Mouse (Mus musculus) limb, embryonic 10.5 days (tissue): ENCODE results near the gene Tmem222. TPM values are rescaled to one million over a fixed set of nuclear protein-coding genes. Genes with fewer than 3 reads are reported as not detected.

ENCODE experiments used
- DNase-seq: peaks from one replicate; pipeline ENCODE4 v3.0.0-alpha.2; 2017; ENCODE audit warnings: low spot score
- H3K27ac ChIP-seq: fragments of 300-500 bp; sonication (generic); 2 replicates; pipeline ENCODE4 v1.5.1; 2016; ENCODE audit warnings: mild to moderate bottlenecking
- H3K27me3 ChIP-seq: fragments of 300-500 bp; sonication (generic); 2 replicates; pipeline ENCODE4 v1.6.1; 2016; ENCODE audit warnings: low read depth, mild to moderate bottlenecking; ENCODE audit not compliant: poor library complexity, severe bottlenecking
- H3K36me3 ChIP-seq: fragments of 300-500 bp; sonication (generic); 2 replicates; pipeline ENCODE4 v1.6.1; 2016; ENCODE audit warnings: mild to moderate bottlenecking, moderate library complexity
- H3K4me1 ChIP-seq: fragments of 300-500 bp; sonication (generic); 2 replicates; pipeline ENCODE4 v1.6.1; 2016
- H3K4me3 ChIP-seq: fragments of 300-500 bp; sonication (generic); 2 replicates; pipeline ENCODE4 v1.5.1; 2016; ENCODE audit warnings: mild to moderate bottlenecking, moderate library complexity
- H3K9me3 ChIP-seq: fragments of 300-500 bp; sonication (generic); replicated peaks from 2 replicates; pipeline ENCODE4 v1.6.1; 2016; ENCODE audit warnings: mild to moderate bottlenecking
- WGBS: fragments of 180-500 bp; shearing (Covaris S2); methylation state at CpG from one replicate; pipeline ENCODE4 v1.1.7; 2016; 5-methylcytosine and 5-hydroxymethylcytosine counted together
- polyA plus RNA-seq: library from polyadenylated mRNA; unstranded; fragments of >200 nt; fragmentation: Nextera tagmentation; extraction: Ambion mirVana; gene quantifications from 2 replicates; pipeline ENCODE4 v1.2.1, GENCODE M21; 2016

Gene Tmem222
- polyA plus RNA-seq, 1 experiment from 2014 or later: 98.5 TPM

- peak overlapping the region; percentile 39 for H3K4me3 ChIP-seq
Observed at GRCm38 (mm10) chr4:133281513-133281912, 3.9 kb upstream of the Tmem222 start.

GRCm38 (mm10) chr4:133278482-133278881 lies 890 bp upstream of the Tmem222 start:
- Histone ChIP-seq H3K4me1 (peaks cover 51% of the 10 kb centered on the region), H3K36me3 (peaks cover 25% of the 10 kb centered on the region), H3K27me3 (no peaks in the 10 kb centered on the region), H3K4me3 (peak overlapping the region; percentile 93), H3K27ac (peak overlapping the region; percentile 93), H3K9me3 (no peaks in the 10 kb centered on the region)
- DNase-seq: no peak
- 86% methylated on average over 3 of the region's 3 CpGs for WGBS

More at GRCm38 (mm10) chr4:133281513-133281912, 3.9 kb upstream of the Tmem222 start:
- 31% methylated on average over 7 of the region's 7 CpGs for WGBS
- Histone ChIP-seq H3K27me3 (no peaks in the 10 kb centered on the region), H3K9me3 (no peaks in the 10 kb centered on the region), H3K27ac (peak overlapping the region; percentile 94), H3K4me1 (peaks cover 42% of the 10 kb centered on the region), H3K36me3 (no peaks in the 10 kb centered on the region)
- DNase-seq: no peak

GRCm38 (mm10) chr4:133278067-133278466 lies 475 bp upstream of the Tmem222 start:
- Histone ChIP-seq H3K27me3 (no peaks in the 10 kb centered on the region), H3K4me3 (peak overlapping the region; percentile 93), H3K27ac (peak overlapping the region; percentile 93), H3K9me3 (no peaks in the 10 kb centered on the region), H3K4me1 (peaks cover 47% of the 10 kb centered on the region), H3K36me3 (peaks cover 29% of the 10 kb centered on the region)
- WGBS: 33% methylated on average over 6 of the region's 6 CpGs
- no peak for DNase-seq

- Histone ChIP-seq H3K27ac (no peak overlapping the region), H3K36me3 (peaks cover 82% of the 10 kb centered on the region)
Observed at GRCm38 (mm10) chr4:133270929-133271328, 6.7 kb downstream of the Tmem222 start.

GRCm38 (mm10) chr4:133269596-133269995 lies 8.0 kb downstream of the Tmem222 start:
- no peak overlapping the region for H3K4me3 ChIP-seq
- no peaks in the 10 kb centered on the region for H3K27me3 ChIP-seq
- H3K4me1 ChIP-seq: no peaks in the 10 kb centered on the region
- WGBS: 91% methylated on average over 3 of the region's 3 CpGs
- DNase-seq: no peak
- no peak overlapping the region for H3K27ac ChIP-seq
- no peaks in the 10 kb centered on the region for H3K9me3 ChIP-seq
- peaks cover 82% of the 10 kb centered on the region for H3K36me3 ChIP-seq

More at GRCm38 (mm10) chr4:133270929-133271328, 6.7 kb downstream of the Tmem222 start:
- no peaks in the 10 kb centered on the region for H3K9me3 ChIP-seq
- no peak for DNase-seq
- H3K4me3 ChIP-seq: no peak overlapping the region
- no peaks in the 10 kb centered on the region for H3K27me3 ChIP-seq
- peaks cover 4% of the 10 kb centered on the region; the same call in 1 of the 2 replicates for H3K4me1 ChIP-seq
- 92% methylated on average over 9 of the region's 9 CpGs for WGBS

GRCm38 (mm10) chr4:133268931-133269330 lies 8.7 kb downstream of the Tmem222 start:
- DNase-seq: no peak
- 97% methylated on average over 3 of the region's 3 CpGs for WGBS
- H3K4me1 ChIP-seq: no peaks in the 10 kb centered on the region
- no peak overlapping the region for H3K4me3 ChIP-seq
- no peaks in the 10 kb centered on the region for H3K9me3 ChIP-seq
- no peaks in the 10 kb centered on the region for H3K27me3 ChIP-seq
- H3K27ac ChIP-seq: no peak overlapping the region
- peaks cover 81% of the 10 kb centered on the region for H3K36me3 ChIP-seq

- Histone ChIP-seq H3K36me3 (peaks cover 84% of the 10 kb centered on the region), H3K27ac (no peak overlapping the region), H3K4me1 (peaks cover 14% of the 10 kb centered on the region), H3K4me3 (no peak overlapping the region), H3K27me3 (no peaks in the 10 kb centered on the region), H3K9me3 (no peaks in the 10 kb centered on the region)
- no peak for DNase-seq
- WGBS: 94% methylated on average over 12 of the region's 12 CpGs
Observed at GRCm38 (mm10) chr4:133266248-133266880, 11.2 kb downstream of the Tmem222 start.

GRCm38 (mm10) chr4:133265759-133266158 lies 11.8 kb downstream of the Tmem222 start:
- DNase-seq: no peak
- no peaks in the 10 kb centered on the region for H3K9me3 ChIP-seq

GRCm38 (mm10) chr4:133265297-133265696 lies 12.3 kb downstream of the Tmem222 start:
- H3K9me3 ChIP-seq: no peaks in the 10 kb centered on the region
- no peak overlapping the region for H3K27ac ChIP-seq
- H3K27me3 ChIP-seq: no peaks in the 10 kb centered on the region
- H3K4me3 ChIP-seq: no peak overlapping the region
- no peak for DNase-seq
- 94% methylated on average over 3 of the region's 3 CpGs for WGBS
- peaks cover 14% of the 10 kb centered on the region for H3K4me1 ChIP-seq
- peaks cover 75% of the 10 kb centered on the region for H3K36me3 ChIP-seq

More at GRCm38 (mm10) chr4:133265759-133266158, 11.8 kb downstream of the Tmem222 start:
- H3K36me3 ChIP-seq: peaks cover 80% of the 10 kb centered on the region
- H3K27me3 ChIP-seq: no peaks in the 10 kb centered on the region
- no peak overlapping the region for H3K4me3 ChIP-seq
- WGBS: 93% methylated on average over 4 of the region's 4 CpGs
- H3K27ac ChIP-seq: no peak overlapping the region
- peaks cover 14% of the 10 kb centered on the region for H3K4me1 ChIP-seq

- Histone ChIP-seq H3K4me3 (no peak overlapping the region), H3K36me3 (peaks cover 68% of the 10 kb centered on the region), H3K27ac (no peak overlapping the region), H3K4me1 (peaks cover 14% of the 10 kb centered on the region), H3K27me3 (no peaks in the 10 kb centered on the region), H3K9me3 (no peaks in the 10 kb centered on the region)
- DNase-seq: no peak
- WGBS: 96% methylated on average over 2 of the region's 2 CpGs
Observed at GRCm38 (mm10) chr4:133264559-133264958, 13.0 kb downstream of the Tmem222 start.

GRCm38 (mm10) chr4:133263756-133264155 lies 13.8 kb downstream of the Tmem222 start:
- H3K27ac ChIP-seq: no peak overlapping the region
- H3K27me3 ChIP-seq: peaks cover 6% of the 10 kb centered on the region; the same call in 1 of the 2 replicates
- H3K4me3 ChIP-seq: no peak overlapping the region
- peaks cover 14% of the 10 kb centered on the region for H3K4me1 ChIP-seq
- DNase-seq: no peak
- peaks cover 60% of the 10 kb centered on the region for H3K36me3 ChIP-seq
- H3K9me3 ChIP-seq: no peaks in the 10 kb centered on the region
- WGBS: 92% methylated on average over 5 of the region's 5 CpGs

GRCm38 (mm10) chr4:133262882-133263281 lies 14.7 kb downstream of the Tmem222 start, which contains the start of gene Sytl1:
Gene Sytl1, minus strand, starts transcription at chr4:133263113.
- H3K36me3 ChIP-seq: peaks cover 51% of the 10 kb centered on the region
- no peaks in the 10 kb centered on the region for H3K9me3 ChIP-seq
- H3K27ac ChIP-seq: peak within 1 kb of the TSS; percentile 21; the same call in 1 of the 2 replicates
- no peak within 1 kb of the TSS for H3K4me3 ChIP-seq
- H3K27me3 ChIP-seq: peaks cover 13% of the 10 kb centered on the region
- 37% methylated on average over 7 of the region's 7 CpGs for WGBS
- DNase-seq: no peak
- peaks cover 15% of the 10 kb centered on the region for H3K4me1 ChIP-seq

- Histone ChIP-seq H3K4me1 (peaks cover 20% of the 10 kb centered on the region), H3K27me3 (peaks cover 18% of the 10 kb centered on the region), H3K9me3 (no peaks in the 10 kb centered on the region), H3K4me3 (no peak overlapping the region), H3K36me3 (peaks cover 46% of the 10 kb centered on the region), H3K27ac (peak overlapping the region; percentile 21; the same call in 1 of the 2 replicates)
- WGBS: 65% methylated on average over 7 of the region's 7 CpGs
- DNase-seq: no peak
Observed at GRCm38 (mm10) chr4:133262375-133262765, 15.2 kb downstream of the Tmem222 start.
